Mouse (Mus musculus) erythroblast, embryonic 14.5 days (primary cell): ENCODE data around the gene Plekhf1.

Experiments used
- GATA1 ChIP-seq: IDR thresholded peaks from 2 replicates; pipeline ENCODE4 v1.6.1; 2012; ENCODE audit warnings: low read length, inconsistent platforms, mixed read lengths
- TAL1 ChIP-seq: IDR thresholded peaks from 3 replicates; pipeline ENCODE4 v1.6.1; 2012; ENCODE audit warnings: low read length, inconsistent platforms, mixed read lengths

GRCm38 (mm10) chr7:38176056-38176455 is 51.8 kb downstream of the Plekhf1 start:
- no peak for TF ChIP-seq GATA1
- no peak for TF ChIP-seq TAL1
